Mouse (Mus musculus) hindbrain, embryonic 11.5 days (tissue): ENCODE data around the gene Rps7. TPM values are rescaled to one million over a fixed set of nuclear protein-coding genes. Genes with fewer than 3 reads are reported as not detected.

Experiments used
- ATAC-seq: fragments of 200-750 bp; cut with Nextera tagmentation; 2 replicates; pipeline ENCODE4 v1.8.0; 2017; ENCODE audit warnings: mild to moderate bottlenecking, moderate TSS enrichment, moderate library complexity; ENCODE audit not compliant: low FRiP score
- DNase-seq: peaks from one replicate; pipeline ENCODE4 v3.0.0-alpha.2; 2015; ENCODE audit warnings: low spot score
- H3K27ac ChIP-seq: fragments of 300-500 bp; sonication (generic); 2 replicates; pipeline ENCODE4 v1.5.1; 2014; ENCODE audit warnings: mild to moderate bottlenecking, low read depth, low read length
- H3K27me3 ChIP-seq: fragments of 300-500 bp; sonication (generic); 2 replicates; pipeline ENCODE4 v1.6.1; 2014; ENCODE audit warnings: mild to moderate bottlenecking, low read length, moderate library complexity, mixed read lengths; ENCODE audit not compliant: control insufficient read depth, insufficient read depth
- H3K36me3 ChIP-seq: fragments of 300-500 bp; sonication (generic); 2 replicates; pipeline ENCODE4 v1.6.1; 2014; ENCODE audit warnings: mild to moderate bottlenecking, low read length, moderate library complexity, mixed read lengths; ENCODE audit not compliant: control insufficient read depth, insufficient read depth
- H3K4me1 ChIP-seq: fragments of 300-500 bp; sonication (generic); replicated peaks from 2 replicates; pipeline ENCODE4 v1.6.1; 2014; ENCODE audit warnings: low read length, mixed read lengths; ENCODE audit not compliant: control insufficient read depth, insufficient read depth
- H3K4me2 ChIP-seq: fragments of 300-500 bp; sonication (generic); replicated peaks from 2 replicates; pipeline ENCODE4 v1.6.1; 2014; ENCODE audit warnings: mild to moderate bottlenecking, low read depth, low read length
- H3K4me3 ChIP-seq: fragments of 300-500 bp; sonication (generic); 2 replicates; pipeline ENCODE4 v1.5.1; 2014; ENCODE audit warnings: low read depth, low read length
- H3K9ac ChIP-seq: fragments of 300-500 bp; sonication (generic); 2 replicates; pipeline ENCODE4 v1.6.1; 2014; ENCODE audit warnings: low read depth, low read length
- H3K9me3 ChIP-seq: fragments of 300-500 bp; sonication (generic); 2 replicates; pipeline ENCODE4 v1.6.1; 2016; ENCODE audit warnings: low read length; ENCODE audit not compliant: control insufficient read depth
- WGBS: fragments of 180-500 bp; shearing (Covaris S2); extraction: QIAGEN DNeasy Blood & Tissue Kit; methylation state at CpG from one replicate; pipeline ENCODE4 v1.1.7; 2014; 5-methylcytosine and 5-hydroxymethylcytosine counted together
- polyA plus RNA-seq: library from polyadenylated mRNA; unstranded; fragments of >200 nt; fragmentation: Nextera tagmentation; extraction: Ambion mirVana; gene quantifications from 2 replicates; pipeline ENCODE4 v1.2.1, GENCODE M21; 2014

The Rps7 gene
- polyA plus RNA-seq, 1 experiment from 2014 or later = 780 TPM

DNA sequence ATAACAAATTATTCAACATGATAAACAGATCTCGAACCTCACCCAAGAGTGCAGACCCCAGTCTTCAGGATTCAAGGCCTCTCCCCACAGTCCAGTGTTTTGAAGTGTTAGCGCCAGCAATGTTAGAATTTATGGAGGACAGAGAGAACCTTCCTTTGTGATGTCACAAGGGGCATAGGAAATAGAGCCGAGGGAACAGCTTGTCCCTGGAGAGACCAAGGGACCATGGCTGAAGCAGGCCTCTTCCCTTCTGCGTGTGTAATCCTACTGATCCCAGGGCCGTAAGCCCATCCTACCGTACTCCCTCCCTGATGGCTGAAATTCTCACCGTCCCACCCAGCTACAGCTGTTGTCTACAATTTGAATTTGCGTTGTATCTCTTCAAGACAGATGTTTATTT lies 53.3 kb downstream of the Rps7 start, which contains the start of gene Allc:
Gene Allc (minus strand): TSS at position 101 of the 400 bp plus-strand sequence.
- 91% methylated on average over 8 of the region's 8 CpGs for WGBS
- H3K9ac ChIP-seq = no peak within 1 kb of the TSS
- DNase-seq (no peak), ATAC-seq (no peak)
- H3K9me3 ChIP-seq = no peaks in the 10 kb centered on the region
- no peaks in the 10 kb centered on the region for H3K27me3 ChIP-seq
- no peaks in the 10 kb centered on the region for H3K36me3 ChIP-seq
- H3K4me2 ChIP-seq = no peak within 1 kb of the TSS
- H3K27ac ChIP-seq = no peak within 1 kb of the TSS
- no peaks in the 10 kb centered on the region for H3K4me1 ChIP-seq
- no peak within 1 kb of the TSS for H3K4me3 ChIP-seq

Other genes with a start within 250 kb of the Rps7 start
- gene Dcdc2c, start 83.6 kb downstream of the Rps7 start, polyA plus RNA-seq = 0.14 and 0.22 TPM in 2 replicates
- gene Allc, start 53.4 kb downstream of the Rps7 start, polyA plus RNA-seq = not detected in 2 replicates
- gene Colec11, start 12.6 kb downstream of the Rps7 start, polyA plus RNA-seq = 0.21 and 0.51 TPM in 2 replicates
- 25.4 and 27.7 TPM in 2 replicates for gene Rnaseh1, start 13.6 kb upstream of the Rps7 start, polyA plus RNA-seq
- 51.5 and 53.5 TPM in 2 replicates for gene Adi1, start 39.3 kb upstream of the Rps7 start, polyA plus RNA-seq
- 36.6 and 38.4 TPM in 2 replicates for gene Trappc12, start 114.5 kb upstream of the Rps7 start, polyA plus RNA-seq
- gene Eipr1, start 115.8 kb upstream of the Rps7 start, polyA plus RNA-seq = 50.0 and 50.1 TPM in 2 replicates